Mouse (Mus musculus) heart, embryonic 11.5 days (tissue): Measurements from ENCODE around the gene Hk3. TPM values are rescaled to one million over a fixed set of nuclear protein-coding genes. Genes with fewer than 3 reads are reported as not detected.

Experiments used
- ATAC-seq: fragments of 200-750 bp; cut with Nextera tagmentation; replicated peaks from 2 replicates; pipeline ENCODE4 v1.8.0; 2017; ENCODE audit warnings: moderate library complexity; ENCODE audit not compliant: insufficient number of reproducible peaks, low FRiP score, low TSS enrichment
- H3K27ac ChIP-seq: fragments of 300-500 bp; sonication (generic); 2 replicates; pipeline ENCODE4 v1.5.1; 2014; ENCODE audit warnings: mild to moderate bottlenecking, low read depth, low read length
- H3K27me3 ChIP-seq: fragments of 300-500 bp; sonication (generic); 2 replicates; pipeline ENCODE4 v1.6.1; 2014; ENCODE audit warnings: mild to moderate bottlenecking, low read length, mixed read lengths; ENCODE audit not compliant: control insufficient read depth, insufficient read depth
- H3K36me3 ChIP-seq: fragments of 300-500 bp; sonication (generic); 2 replicates; pipeline ENCODE4 v1.6.1; 2014; ENCODE audit warnings: mild to moderate bottlenecking, low read length, moderate library complexity, mixed read lengths; ENCODE audit not compliant: control insufficient read depth, insufficient read depth
- H3K4me1 ChIP-seq: fragments of 300-500 bp; sonication (generic); 2 replicates; pipeline ENCODE4 v1.6.1; 2014; ENCODE audit warnings: low read length; ENCODE audit not compliant: control insufficient read depth, insufficient read depth
- H3K4me2 ChIP-seq: fragments of 300-500 bp; sonication (generic); 2 replicates; pipeline ENCODE4 v1.6.1; 2014; ENCODE audit warnings: mild to moderate bottlenecking, moderate library complexity
- H3K4me3 ChIP-seq: fragments of 300-500 bp; sonication (generic); 2 replicates; pipeline ENCODE4 v1.5.1; 2014; ENCODE audit warnings: low read depth, low read length
- H3K9ac ChIP-seq: fragments of 300-500 bp; sonication (generic); 2 replicates; pipeline ENCODE4 v1.6.1; 2014; ENCODE audit warnings: mild to moderate bottlenecking, low read depth, low read length, moderate library complexity
- H3K9me3 ChIP-seq: fragments of 300-500 bp; sonication (generic); replicated peaks from 2 replicates; pipeline ENCODE4 v1.6.1; 2016; ENCODE audit warnings: low read length; ENCODE audit not compliant: control insufficient read depth
- WGBS: fragments of 180-500 bp; shearing (Covaris S2); extraction: QIAGEN DNeasy Blood & Tissue Kit; methylation state at CpG from one replicate; pipeline ENCODE4 v1.1.7; 2014; ENCODE audit not compliant: insufficient replicate concordance; 5-methylcytosine and 5-hydroxymethylcytosine counted together
- polyA plus RNA-seq: library from polyadenylated mRNA; unstranded; fragments of >200 nt; fragmentation: Nextera tagmentation; extraction: Ambion mirVana; gene quantifications from 2 replicates; pipeline ENCODE4 v1.2.1, GENCODE M21; 2014

Gene Hk3
- polyA plus RNA-seq, 1 experiment from 2014 or later = 0.16 TPM

GRCm38 (mm10) chr13:55020051-55020450, 1.1 kb downstream of the Hk3 start:
- Histone ChIP-seq H3K4me2 (no peak overlapping the region), H3K36me3 (no peaks in the 10 kb centered on the region), H3K27ac (no peak overlapping the region), H3K4me1 (no peaks in the 10 kb centered on the region; the same call in 1 of the 2 replicates), H3K4me3 (no peak overlapping the region), H3K9me3 (no peaks in the 10 kb centered on the region), H3K9ac (no peak overlapping the region), H3K27me3 (no peaks in the 10 kb centered on the region; the same call in 1 of the 2 replicates)
- ATAC-seq = no peak
- 85% methylated on average over 4 of the region's 4 CpGs for WGBS

DNA sequence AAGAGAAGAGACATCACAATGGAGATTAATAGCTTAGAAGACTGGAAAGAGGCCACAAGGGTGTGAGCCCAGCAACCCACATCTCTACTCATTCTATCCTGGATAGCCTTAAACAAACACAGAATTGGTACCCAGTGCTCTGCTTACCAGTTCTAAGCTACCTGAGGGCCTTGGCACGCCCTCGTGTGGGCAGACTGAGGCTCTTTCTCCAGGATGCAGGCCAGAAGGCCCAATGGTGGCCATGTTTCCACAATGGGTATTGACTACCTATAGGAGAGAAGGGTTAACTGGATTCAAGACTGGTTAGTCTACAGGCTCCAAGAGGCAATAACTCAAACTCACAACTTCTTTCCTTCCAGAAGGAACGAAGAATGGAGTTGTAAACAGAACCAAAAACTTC, 2.0 kb downstream of the Hk3 start:
- H3K4me3 ChIP-seq = no peak overlapping the region
- WGBS = 47% methylated on average over 3 of the region's 3 CpGs
- no peaks in the 10 kb centered on the region for H3K9me3 ChIP-seq
- no peak overlapping the region for H3K27ac ChIP-seq
- no peaks in the 10 kb centered on the region; the same call in 1 of the 2 replicates for H3K4me1 ChIP-seq
- no peak overlapping the region for H3K9ac ChIP-seq
- H3K27me3 ChIP-seq = peaks cover 2% of the 10 kb centered on the region; the same call in 1 of the 2 replicates
- no peak for ATAC-seq
- no peaks in the 10 kb centered on the region for H3K36me3 ChIP-seq
- no peak overlapping the region for H3K4me2 ChIP-seq

DNA sequence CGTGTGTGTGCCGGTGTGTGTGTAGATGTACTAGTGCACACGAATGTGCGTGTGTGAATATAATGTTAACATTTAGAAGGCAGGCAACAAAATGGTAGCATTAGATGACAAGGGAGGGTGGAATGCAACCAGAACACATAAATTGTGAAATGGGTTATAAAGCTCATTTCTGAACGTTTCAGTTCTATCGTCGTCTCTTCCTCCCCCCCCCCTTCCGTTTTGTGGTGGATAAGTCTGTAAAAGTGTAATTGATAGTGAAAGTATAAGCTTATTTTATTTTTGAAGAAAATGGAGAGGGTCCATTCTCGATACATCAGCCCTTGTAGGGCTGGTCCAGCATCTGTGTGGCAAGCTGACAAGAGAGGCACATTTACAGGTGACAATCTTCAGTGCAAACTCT, 2.5 kb downstream of the Hk3 start:
- H3K9ac ChIP-seq = no peak overlapping the region
- no peak for ATAC-seq
- H3K27ac ChIP-seq = no peak overlapping the region
- no peaks in the 10 kb centered on the region; the same call in 1 of the 2 replicates for H3K4me1 ChIP-seq
- no peak overlapping the region for H3K4me3 ChIP-seq
- H3K4me2 ChIP-seq = no peak overlapping the region
- no peaks in the 10 kb centered on the region for H3K9me3 ChIP-seq
- no peaks in the 10 kb centered on the region for H3K36me3 ChIP-seq
- WGBS = 84% methylated on average over 9 of the region's 9 CpGs
- H3K27me3 ChIP-seq = peaks cover 2% of the 10 kb centered on the region; the same call in 1 of the 2 replicates

GRCm38 (mm10) chr13:55017898-55018599, 3.1 kb downstream of the Hk3 start:
- ATAC-seq = no peak
- no peak overlapping the region for H3K4me3 ChIP-seq

GRCm38 (mm10) chr13:55017154-55017897, 3.9 kb downstream of the Hk3 start:
- no peaks in the 10 kb centered on the region for H3K36me3 ChIP-seq
- H3K4me3 ChIP-seq = no peak overlapping the region
- peaks cover 8% of the 10 kb centered on the region for H3K27me3 ChIP-seq
- 75% methylated on average over 12 of the region's 12 CpGs for WGBS
- no peak overlapping the region for H3K4me2 ChIP-seq
- no peaks in the 10 kb centered on the region for H3K9me3 ChIP-seq
- no peak overlapping the region for H3K9ac ChIP-seq
- no peaks in the 10 kb centered on the region for H3K4me1 ChIP-seq
- no peak for ATAC-seq
- no peak overlapping the region for H3K27ac ChIP-seq

More at GRCm38 (mm10) chr13:55017898-55018599, 3.1 kb downstream of the Hk3 start:
- no peaks in the 10 kb centered on the region; the same call in 1 of the 2 replicates for H3K4me1 ChIP-seq
- peaks cover 2% of the 10 kb centered on the region; the same call in 1 of the 2 replicates for H3K27me3 ChIP-seq
- H3K9me3 ChIP-seq = no peaks in the 10 kb centered on the region
- no peak overlapping the region for H3K27ac ChIP-seq
- 73% methylated on average over 8 of the region's 8 CpGs for WGBS
- no peak overlapping the region for H3K9ac ChIP-seq
- H3K36me3 ChIP-seq = no peaks in the 10 kb centered on the region
- H3K4me2 ChIP-seq = no peak overlapping the region

DNA sequence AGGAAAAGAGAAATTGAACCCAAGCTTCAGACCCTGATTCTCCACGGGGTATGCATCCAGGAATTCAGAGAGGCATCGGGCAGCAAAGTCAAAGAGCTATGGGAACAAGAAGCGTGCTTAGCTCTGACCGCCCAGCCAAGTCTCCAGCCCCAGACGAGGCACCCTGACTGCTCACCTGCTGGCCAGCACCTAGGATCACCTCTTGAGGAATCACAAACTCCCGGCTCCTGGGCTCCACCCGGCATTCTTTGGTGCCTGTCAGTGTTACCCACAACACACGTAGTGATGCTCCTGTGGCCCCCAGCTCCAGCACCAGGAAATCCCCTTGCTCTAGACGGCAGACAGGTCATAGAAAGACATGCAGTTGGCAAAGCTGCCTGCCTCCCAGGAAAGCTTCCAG, 6.7 kb downstream of the Hk3 start:
- ATAC-seq = no peak
- Histone ChIP-seq H3K36me3 (no peaks in the 10 kb centered on the region), H3K4me3 (no peak overlapping the region), H3K4me2 (no peak overlapping the region), H3K9me3 (no peaks in the 10 kb centered on the region), H3K9ac (no peak overlapping the region), H3K4me1 (peaks cover 4% of the 10 kb centered on the region; the same call in 1 of the 2 replicates), H3K27ac (no peak overlapping the region), H3K27me3 (peaks cover 18% of the 10 kb centered on the region)
- WGBS = 68% methylated on average over 9 of the region's 9 CpGs

DNA sequence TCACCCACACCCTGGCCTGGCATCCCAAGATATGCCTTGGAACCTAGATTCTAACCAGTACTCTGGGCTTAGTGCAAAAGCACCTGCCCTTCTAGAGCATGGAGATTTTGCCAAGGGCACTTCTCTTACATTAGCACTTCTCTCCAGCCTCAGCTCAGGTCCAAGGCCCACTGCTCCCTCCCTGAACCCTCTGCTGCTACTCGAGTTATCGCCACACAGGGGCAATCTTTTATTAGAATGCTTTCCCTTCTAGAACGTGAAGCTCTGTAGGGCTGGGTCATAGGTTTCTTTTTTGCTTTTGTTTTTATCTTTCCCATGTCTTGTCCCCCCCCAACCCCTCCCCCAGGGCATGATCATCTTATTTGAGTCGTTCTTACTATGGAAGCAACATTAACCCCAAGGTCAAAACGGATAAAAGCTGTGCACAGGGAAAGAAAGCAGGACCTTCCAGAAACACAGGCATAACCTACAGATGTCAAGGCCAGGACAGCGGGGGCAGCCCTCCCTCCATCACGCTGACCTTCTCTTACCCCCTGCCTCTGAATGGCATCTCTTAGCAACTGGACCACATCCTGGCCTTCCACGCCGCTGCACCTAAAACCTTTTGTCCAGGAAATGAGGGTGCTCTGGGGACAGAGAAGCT, 7.4 kb downstream of the Hk3 start:
- H3K4me3 ChIP-seq = no peak overlapping the region
- no peak overlapping the region for H3K9ac ChIP-seq
- H3K9me3 ChIP-seq = no peaks in the 10 kb centered on the region
- peaks cover 18% of the 10 kb centered on the region for H3K27me3 ChIP-seq
- peaks cover 4% of the 10 kb centered on the region; the same call in 1 of the 2 replicates for H3K4me1 ChIP-seq
- H3K36me3 ChIP-seq = no peaks in the 10 kb centered on the region
- WGBS = 35% methylated on average over 9 of the region's 9 CpGs
- no peak overlapping the region for H3K27ac ChIP-seq
- ATAC-seq = no peak
- H3K4me2 ChIP-seq = no peak overlapping the region

DNA sequence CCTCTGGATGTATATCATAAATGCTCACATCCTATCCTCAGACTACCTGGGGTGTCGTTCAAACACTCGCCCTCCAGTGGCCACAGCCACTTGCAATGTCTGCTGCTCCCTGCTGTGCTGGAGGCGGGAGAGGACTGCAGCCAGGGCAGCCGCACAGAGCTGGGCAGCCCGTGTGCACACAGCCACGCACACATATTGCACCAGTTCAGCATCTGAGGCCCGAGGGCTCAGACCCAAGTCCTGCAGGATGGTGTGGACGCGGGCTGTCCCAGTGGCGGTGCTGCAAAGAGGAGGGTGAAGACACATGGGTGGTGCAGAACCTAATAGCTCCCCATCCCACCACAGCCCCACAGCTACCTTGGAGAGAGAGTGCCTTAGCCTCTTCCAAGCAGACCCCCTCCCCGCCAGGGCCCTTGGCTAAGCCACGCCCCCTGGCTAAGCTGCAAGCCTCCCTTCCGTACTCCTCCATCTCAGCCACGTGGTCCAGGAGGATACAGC, 9.2 kb downstream of the Hk3 start:
- Histone ChIP-seq H3K9me3 (no peaks in the 10 kb centered on the region), H3K4me1 (peaks cover 4% of the 10 kb centered on the region; the same call in 1 of the 2 replicates), H3K9ac (no peak overlapping the region), H3K4me3 (no peak overlapping the region), H3K27ac (no peak overlapping the region), H3K27me3 (peaks cover 18% of the 10 kb centered on the region), H3K36me3 (no peaks in the 10 kb centered on the region), H3K4me2 (peak overlapping the region; percentile 3; the same call in 1 of the 2 replicates)
- ATAC-seq = 0 out of 2 replicates have a peak, but pooled peaks have one; percentile 9
- WGBS = 7% methylated on average over 14 of the region's 14 CpGs
